Mouse (Mus musculus): Measurements from ENCODE around the gene Ahcyl2. TPM values are rescaled to one million over a fixed set of nuclear protein-coding genes. Genes with fewer than 3 reads are reported as not detected.

Gene Ahcyl2
- total and polyA plus RNA-seq, 2 experiments from 2014 or later: 16.0 to 66.7 TPM

DNA sequence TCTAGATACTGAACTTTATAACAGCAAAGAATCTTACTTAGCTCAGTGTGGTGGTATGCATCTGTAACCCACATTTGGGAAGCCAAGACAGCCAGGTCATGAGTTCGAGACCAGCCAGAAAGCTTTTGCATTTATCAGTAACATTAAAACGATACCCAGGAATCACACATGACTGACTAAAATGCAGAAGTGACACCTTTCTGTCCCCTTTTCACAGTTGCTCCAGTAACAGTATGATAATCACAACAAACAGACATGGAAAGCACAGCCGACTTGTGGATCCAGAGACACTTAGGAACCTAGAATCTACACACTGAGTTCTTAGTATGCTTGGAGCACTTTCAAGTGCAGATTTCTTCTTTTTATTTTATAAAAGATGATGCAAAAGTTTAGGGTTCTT lies 113.0 kb downstream of the Ahcyl2 start:
- Histone ChIP-seq H3K27ac (ENCODE audit: low read depth, low read length) (no peak overlapping the region), H3K27me3 (ENCODE audit: insufficient read depth, low read length) (no peaks in the 10 kb centered on the region), H3K9ac (replicated peaks; ENCODE audit: low read length, poor library complexity, severe bottlenecking) (no peak overlapping the region), H3K4me1 (ENCODE audit: insufficient read depth, low read length) (no peaks in the 10 kb centered on the region), H3K36me3 (ENCODE audit: insufficient read depth, low read length) (peaks cover 22% of the 10 kb centered on the region; the same call in 1 of the 2 replicates), H3K4me3 (ENCODE audit: low read depth, low read length) (no peak overlapping the region), H3K4me2 (ENCODE audit: low read depth, low read length, poor library complexity, severe bottlenecking) (no peak overlapping the region), H3K9me3 (ENCODE audit: low read length) (no peaks in the 10 kb centered on the region)
- ATAC-seq (ENCODE audit: low FRiP score) (no peak), DNase-seq (ENCODE audit: low spot score) (no peak)
- 97% methylated on average over 3 of the region's 3 CpGs for WGBS
- TF ChIP-seq CTCF (IDR thresholded peaks at IDR 0.05): no peak

DNA sequence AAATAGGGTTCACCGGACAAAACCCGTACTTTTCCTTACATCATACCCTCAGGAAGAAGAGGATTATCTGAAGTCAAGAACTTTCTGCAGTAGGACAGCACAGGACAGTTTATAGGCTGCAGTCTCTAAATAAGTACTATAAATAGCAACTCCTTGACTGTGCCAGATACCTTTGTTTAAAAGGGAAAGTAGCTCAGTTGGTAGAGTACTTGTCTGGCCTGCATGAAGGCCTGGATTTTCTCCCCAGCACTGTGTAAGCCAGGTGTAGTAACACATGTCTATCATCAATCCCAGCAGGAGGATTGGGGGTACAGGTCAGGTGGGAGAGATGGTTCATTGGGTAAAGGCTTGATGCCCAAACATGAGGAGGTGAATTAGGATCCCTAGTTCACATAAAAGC lies 114.1 kb downstream of the Ahcyl2 start:
- no peak overlapping the region for H3K4me2 ChIP-seq (ENCODE audit: low read depth, low read length, poor library complexity, severe bottlenecking)
- ATAC-seq (ENCODE audit: low FRiP score): no peak
- no peaks in the 10 kb centered on the region for H3K27me3 ChIP-seq (ENCODE audit: insufficient read depth, low read length)
- 90% methylated on average over 2 of the region's 2 CpGs for WGBS
- H3K4me1 ChIP-seq (ENCODE audit: insufficient read depth, low read length): no peaks in the 10 kb centered on the region
- H3K36me3 ChIP-seq (ENCODE audit: insufficient read depth, low read length): peaks cover 22% of the 10 kb centered on the region; the same call in 1 of the 2 replicates
- H3K9ac ChIP-seq (replicated peaks; ENCODE audit: low read length, poor library complexity, severe bottlenecking): no peak overlapping the region
- H3K4me3 ChIP-seq (ENCODE audit: low read depth, low read length): no peak overlapping the region
- no peak for TF ChIP-seq CTCF (IDR thresholded peaks at IDR 0.05)
- DNase-seq (ENCODE audit: low spot score): no peak
- no peaks in the 10 kb centered on the region for H3K9me3 ChIP-seq (ENCODE audit: low read length)
- no peak overlapping the region for H3K27ac ChIP-seq (ENCODE audit: low read depth, low read length)

DNA sequence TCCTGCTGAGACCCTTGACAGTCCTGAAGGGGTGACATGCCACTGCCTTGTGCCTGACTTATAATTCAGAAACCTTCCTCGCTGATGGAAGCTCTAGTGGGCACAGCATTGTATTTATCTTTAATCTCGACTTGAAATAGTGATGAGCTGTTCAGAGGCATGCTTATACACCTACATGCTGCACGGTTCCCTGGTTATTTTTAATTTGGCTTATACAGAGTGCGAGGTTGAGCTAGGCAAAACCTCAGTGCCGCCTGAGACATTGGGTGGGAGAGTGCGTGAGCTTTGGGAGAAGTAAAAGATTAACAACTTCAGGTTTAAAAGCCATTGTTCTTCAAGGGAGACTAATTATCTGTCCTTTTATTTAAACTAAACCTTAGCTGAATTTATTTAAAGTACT lies 115.1 kb downstream of the Ahcyl2 start:
- DNase-seq (ENCODE audit: low spot score): no peak
- 83% methylated on average over 6 of the region's 6 CpGs for WGBS
- Histone ChIP-seq H3K9me3 (ENCODE audit: low read length) (no peaks in the 10 kb centered on the region), H3K9ac (replicated peaks; ENCODE audit: low read length, poor library complexity, severe bottlenecking) (no peak overlapping the region), H3K4me3 (ENCODE audit: low read depth, low read length) (no peak overlapping the region), H3K27me3 (ENCODE audit: insufficient read depth, low read length) (no peaks in the 10 kb centered on the region), H3K27ac (ENCODE audit: low read depth, low read length) (no peak overlapping the region), H3K4me1 (ENCODE audit: insufficient read depth, low read length) (no peaks in the 10 kb centered on the region), H3K36me3 (ENCODE audit: insufficient read depth, low read length) (peaks cover 22% of the 10 kb centered on the region; the same call in 1 of the 2 replicates), H3K4me2 (ENCODE audit: low read depth, low read length, poor library complexity, severe bottlenecking) (no peak overlapping the region)
- no peak for TF ChIP-seq CTCF (IDR thresholded peaks at IDR 0.05)
- no peak for ATAC-seq (ENCODE audit: low FRiP score)

DNA sequence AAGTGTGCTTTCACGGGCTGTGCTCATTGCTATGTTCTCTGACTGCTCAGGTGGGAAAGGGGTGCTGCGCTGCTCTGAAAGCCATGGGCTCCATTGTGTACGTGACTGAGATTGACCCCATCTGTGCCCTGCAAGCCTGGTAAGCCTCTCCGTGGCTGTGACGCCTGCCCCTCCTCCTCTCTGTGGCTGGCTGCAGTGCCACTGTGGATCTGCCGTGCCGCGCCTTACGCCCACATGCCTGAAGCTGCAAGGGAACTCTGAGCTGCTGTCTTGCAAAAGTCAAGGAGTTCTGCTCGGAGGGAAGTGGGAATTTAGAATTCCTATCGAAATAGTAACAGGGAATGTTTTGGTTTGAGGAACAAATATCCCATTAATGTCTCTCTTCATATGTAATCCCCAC lies 123.3 kb downstream of the Ahcyl2 start:
- DNase-seq (ENCODE audit: low spot score): no peak
- no peak overlapping the region for H3K4me2 ChIP-seq (ENCODE audit: low read depth, low read length, poor library complexity, severe bottlenecking)
- ATAC-seq (ENCODE audit: low FRiP score): no peak
- no peak overlapping the region for H3K27ac ChIP-seq (ENCODE audit: low read depth, low read length)
- H3K4me3 ChIP-seq (ENCODE audit: low read depth, low read length): no peak overlapping the region
- no peak for TF ChIP-seq CTCF (IDR thresholded peaks at IDR 0.05)
- peaks cover 12% of the 10 kb centered on the region for H3K36me3 ChIP-seq (ENCODE audit: insufficient read depth, low read length)
- 70% methylated on average over 11 of the region's 11 CpGs for WGBS
- no peak overlapping the region for H3K9ac ChIP-seq (replicated peaks; ENCODE audit: low read length, poor library complexity, severe bottlenecking)
- H3K27me3 ChIP-seq (ENCODE audit: insufficient read depth, low read length): no peaks in the 10 kb centered on the region
- H3K4me1 ChIP-seq (ENCODE audit: insufficient read depth, low read length): no peaks in the 10 kb centered on the region
- H3K9me3 ChIP-seq (ENCODE audit: low read length): no peaks in the 10 kb centered on the region

DNA sequence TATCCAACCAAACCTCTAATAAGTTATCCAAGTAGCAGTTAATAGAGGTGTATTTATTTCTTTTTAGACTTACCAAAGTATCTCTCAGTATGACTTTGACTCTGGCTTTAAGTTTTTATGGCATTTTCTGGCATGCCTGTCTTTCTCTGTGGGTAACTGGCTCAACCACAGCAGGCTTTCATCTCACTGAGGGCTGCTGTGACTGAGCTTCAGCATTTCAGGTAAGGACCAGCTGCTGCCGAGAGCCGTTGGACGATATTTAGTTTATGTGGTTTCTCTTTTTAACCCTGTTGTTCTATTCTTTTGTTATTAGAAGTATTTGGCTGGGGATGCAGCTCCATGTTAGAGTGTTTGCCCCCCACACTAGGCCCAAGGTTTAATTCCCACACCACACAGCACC lies 129.2 kb downstream of the Ahcyl2 start:
- no peak overlapping the region for H3K4me2 ChIP-seq (ENCODE audit: low read depth, low read length, poor library complexity, severe bottlenecking)
- H3K27ac ChIP-seq (ENCODE audit: low read depth, low read length): no peak overlapping the region
- WGBS: 96% methylated on average over 3 of the region's 3 CpGs
- ATAC-seq (ENCODE audit: low FRiP score) (no peak), DNase-seq (ENCODE audit: low spot score) (no peak)
- no peak for TF ChIP-seq CTCF (IDR thresholded peaks at IDR 0.05)
- no peaks in the 10 kb centered on the region for H3K27me3 ChIP-seq (ENCODE audit: insufficient read depth, low read length)
- no peaks in the 10 kb centered on the region for H3K9me3 ChIP-seq (ENCODE audit: low read length)
- no peaks in the 10 kb centered on the region for H3K4me1 ChIP-seq (ENCODE audit: insufficient read depth, low read length)
- no peak overlapping the region for H3K9ac ChIP-seq (replicated peaks; ENCODE audit: low read length, poor library complexity, severe bottlenecking)
- peaks cover 20% of the 10 kb centered on the region for H3K36me3 ChIP-seq (ENCODE audit: insufficient read depth, low read length)
- no peak overlapping the region for H3K4me3 ChIP-seq (ENCODE audit: low read depth, low read length)

DNA sequence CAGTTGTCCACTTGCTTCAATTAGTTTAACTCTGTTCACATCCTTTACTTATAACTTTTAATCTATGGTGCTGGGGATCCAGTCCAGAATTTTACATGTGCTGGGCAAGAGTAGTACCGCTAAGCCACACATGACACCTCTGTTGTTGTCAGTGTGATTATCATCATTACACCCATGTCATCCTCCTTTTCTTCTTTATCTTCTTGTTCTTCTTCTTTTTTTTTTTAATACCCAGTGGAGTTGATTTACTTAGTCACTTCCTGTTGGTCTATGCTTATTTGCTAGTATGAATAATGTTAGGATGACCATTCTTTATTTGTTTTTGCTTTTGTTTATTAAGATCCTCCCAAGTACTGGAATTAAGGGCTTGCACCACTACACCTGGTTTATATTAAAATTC lies 133.6 kb downstream of the Ahcyl2 start:
- DNase-seq (ENCODE audit: low spot score): no peak

More for the DNA sequence above, 133.6 kb downstream of the Ahcyl2 start:
- Histone ChIP-seq H3K4me1 (ENCODE audit: insufficient read depth, low read length) (no peaks in the 10 kb centered on the region), H3K4me2 (ENCODE audit: low read depth, low read length, poor library complexity, severe bottlenecking) (no peak overlapping the region), H3K9me3 (ENCODE audit: low read length) (no peaks in the 10 kb centered on the region), H3K27ac (ENCODE audit: low read depth, low read length) (no peak overlapping the region), H3K9ac (replicated peaks; ENCODE audit: low read length, poor library complexity, severe bottlenecking) (no peak overlapping the region), H3K27me3 (ENCODE audit: insufficient read depth, low read length) (no peaks in the 10 kb centered on the region), H3K36me3 (ENCODE audit: insufficient read depth, low read length) (peaks cover 23% of the 10 kb centered on the region), H3K4me3 (ENCODE audit: low read depth, low read length) (no peak overlapping the region)
- no peak for ATAC-seq (ENCODE audit: low FRiP score)
- whole genome bisulfite sequencing: 94% methylated on average over 1 of the region's 1 CpGs
- TF ChIP-seq CTCF (IDR thresholded peaks at IDR 0.05): no peak
